Mouse (Mus musculus) kidney, postnatal 36 days (tissue): ENCODE measurements around the gene Xrcc5.

Experiments used
- DNase-seq, 2 experiments: peaks; one replicate each; pipeline ENCODE4 v3.0.0; 2021 to 2022; ENCODE audit warnings: mixed read lengths in 2 of 2

The Xrcc5 gene

DNA sequence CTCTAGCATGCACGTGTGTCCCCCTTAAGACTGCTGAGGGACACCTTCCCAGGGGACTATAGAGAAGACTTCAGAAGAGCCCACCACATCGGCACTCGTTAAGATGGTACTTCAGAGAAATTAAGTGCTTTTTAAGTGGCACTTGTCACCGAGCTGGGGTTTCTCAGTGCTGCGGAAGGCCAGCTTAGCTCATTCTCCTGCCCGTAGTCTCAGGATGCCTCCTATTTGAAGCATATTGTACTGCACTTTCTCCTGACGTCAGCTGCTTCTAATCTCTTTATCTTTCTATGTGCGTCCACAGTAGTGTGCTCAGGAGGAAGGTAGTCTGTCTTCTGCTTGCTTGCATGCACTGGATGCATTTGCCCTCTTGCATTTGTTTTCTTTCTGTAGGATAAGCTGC lies 9.2 kb downstream of the Xrcc5 start:
- DNase-seq: no peak

DNA sequence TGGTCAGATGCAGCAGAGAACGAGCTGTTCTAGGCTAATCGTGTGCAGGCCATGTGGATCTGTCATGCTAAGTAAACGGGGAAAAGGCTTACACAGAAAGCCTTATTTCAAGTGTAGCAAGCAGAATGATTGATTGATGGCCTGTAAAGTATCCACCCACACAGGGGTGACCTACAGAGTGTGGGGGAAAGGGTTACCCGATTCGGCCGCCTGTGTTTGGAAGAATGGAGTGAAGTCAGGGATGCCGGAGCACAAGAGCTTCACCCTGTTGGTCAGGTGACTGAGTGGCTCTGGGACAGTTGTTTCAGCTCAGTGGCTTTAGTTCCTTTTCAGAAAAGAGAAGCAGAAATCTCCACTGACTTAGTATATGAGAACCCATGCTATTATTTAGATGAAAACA lies 9.7 kb downstream of the Xrcc5 start:
- no peak for DNase-seq

DNA sequence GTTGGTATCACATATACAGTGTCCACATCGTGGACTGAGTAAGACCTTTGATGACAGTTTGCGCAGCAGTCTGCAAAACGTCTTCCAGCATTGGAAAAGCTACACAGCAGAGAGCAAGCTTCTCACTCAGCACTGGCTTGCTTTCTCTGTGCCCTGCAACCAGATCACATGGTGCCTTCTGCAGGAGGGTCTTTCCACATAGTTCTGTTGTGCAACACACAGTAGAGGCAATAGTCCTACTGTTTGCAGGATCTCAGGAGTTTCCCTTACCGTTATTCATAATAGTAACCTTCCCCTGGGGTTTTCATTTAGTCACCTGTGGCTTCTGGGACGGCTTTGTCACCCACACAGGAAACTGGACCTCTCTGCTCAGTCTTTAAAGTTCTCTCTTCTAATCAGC lies 13.5 kb downstream of the Xrcc5 start:
- no peak for DNase-seq

DNA sequence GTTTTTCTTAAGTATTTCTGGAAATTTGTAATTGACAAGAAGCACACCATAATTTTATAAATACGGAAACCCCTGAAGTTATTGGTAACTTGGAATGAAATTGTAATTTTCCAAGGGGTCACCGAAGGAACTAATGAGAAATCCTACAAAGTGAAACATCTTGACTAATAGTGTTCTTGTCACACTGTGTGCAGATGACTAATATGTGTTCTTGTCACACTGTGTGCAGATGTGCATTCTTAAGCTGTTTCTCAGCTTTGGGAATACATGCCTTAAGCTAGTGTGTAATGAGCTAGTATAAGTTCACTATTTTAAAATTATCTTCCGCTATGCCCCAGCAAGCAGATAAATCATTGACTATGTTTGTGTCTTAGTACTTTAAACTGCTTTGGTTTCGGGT lies 16.0 kb downstream of the Xrcc5 start:
- DNase-seq: peak in 1 of 2 experiments; percentile 24

DNA sequence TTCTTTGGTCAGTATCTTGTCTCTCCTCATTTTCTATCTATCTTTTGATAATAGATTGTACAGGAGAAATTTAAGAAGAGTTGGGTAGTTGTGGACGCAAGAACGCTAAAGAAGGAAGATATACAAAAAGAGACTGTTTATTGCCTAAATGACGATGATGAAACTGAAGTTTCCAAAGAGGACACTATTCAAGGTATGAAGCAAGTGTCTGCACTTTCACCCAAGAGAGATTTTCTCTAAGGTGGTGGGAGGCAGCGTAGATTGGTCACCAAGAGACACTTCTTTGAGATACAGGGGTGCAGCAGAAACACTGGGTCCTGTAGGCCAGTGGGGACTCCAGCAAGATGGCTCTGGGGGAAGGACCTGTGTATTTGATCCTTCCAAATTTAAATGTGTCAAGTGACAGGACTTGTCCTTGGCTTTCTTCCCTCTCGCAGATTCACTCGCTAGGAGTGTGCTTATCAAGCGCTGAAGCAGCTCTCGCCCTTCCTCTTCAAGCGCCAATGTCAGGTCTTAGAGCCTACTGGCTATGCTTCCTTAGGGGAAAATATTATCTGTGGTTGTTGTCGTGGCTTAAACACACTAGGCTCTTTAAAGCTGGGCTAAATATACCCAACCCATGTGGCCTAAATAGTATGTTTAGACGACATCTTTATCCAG lies 19.1 kb downstream of the Xrcc5 start:
- no peak for DNase-seq

DNA sequence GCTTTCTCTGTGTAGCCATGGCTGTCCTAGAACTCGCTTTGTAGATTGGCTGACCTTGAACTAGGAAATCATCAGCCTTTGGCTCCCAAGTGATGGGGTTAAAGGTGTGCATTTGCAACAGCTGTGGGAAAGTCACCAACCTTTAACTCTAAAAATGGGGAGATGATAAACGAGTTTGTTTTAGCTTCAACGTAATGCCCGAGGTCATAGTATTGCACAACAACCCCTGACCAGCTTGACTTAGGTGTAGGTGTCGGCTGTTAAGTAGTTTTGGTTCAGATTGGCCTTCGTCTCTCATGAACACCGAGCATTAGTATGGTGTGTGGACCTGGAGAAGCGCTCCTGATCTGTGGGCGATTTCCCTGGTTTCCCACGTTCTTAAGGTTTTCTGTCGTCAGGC lies 27.6 kb downstream of the Xrcc5 start:
- DNase-seq: no peak

DNA sequence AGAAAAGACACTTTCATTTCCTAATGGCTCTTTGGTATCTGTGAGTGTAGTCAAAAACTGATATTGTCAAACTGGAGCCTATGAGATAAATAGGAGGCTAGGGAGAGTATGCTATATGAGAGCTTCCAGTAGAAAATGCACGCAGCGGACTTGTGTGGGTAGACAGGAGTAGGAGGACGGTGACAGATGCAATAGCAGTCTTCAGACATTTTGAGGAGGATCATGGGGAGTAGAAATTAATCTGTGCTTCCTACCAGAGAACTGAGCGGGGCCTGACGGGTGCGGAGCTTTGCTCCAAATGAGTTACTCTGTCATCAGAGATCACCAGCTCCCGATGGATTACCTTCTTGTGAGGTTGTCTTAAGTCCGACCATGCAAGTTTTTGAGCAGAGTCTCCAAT lies 29.6 kb downstream of the Xrcc5 start:
- DNase-seq: no peak

DNA sequence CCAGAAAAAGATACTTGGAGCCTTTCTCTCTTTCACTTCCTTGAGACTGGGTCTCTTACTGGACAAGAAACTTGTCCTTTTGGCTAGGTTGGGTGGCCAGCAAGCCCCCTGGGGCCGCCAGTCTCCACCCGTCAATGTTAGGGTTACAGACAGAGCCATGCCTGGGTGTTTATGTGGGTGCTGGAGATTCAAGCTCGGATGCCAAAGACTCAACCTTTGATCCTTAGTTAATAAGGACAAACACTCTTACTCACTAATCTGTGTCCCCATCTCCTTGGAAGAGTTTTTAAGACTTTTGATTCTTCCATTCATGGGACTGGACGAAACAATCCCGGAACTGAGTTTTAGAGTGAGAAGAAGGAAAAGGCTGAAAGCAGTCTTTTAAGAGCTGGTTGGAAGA lies 31.1 kb downstream of the Xrcc5 start:
- DNase-seq: peak; percentile 20 to 35

DNA sequence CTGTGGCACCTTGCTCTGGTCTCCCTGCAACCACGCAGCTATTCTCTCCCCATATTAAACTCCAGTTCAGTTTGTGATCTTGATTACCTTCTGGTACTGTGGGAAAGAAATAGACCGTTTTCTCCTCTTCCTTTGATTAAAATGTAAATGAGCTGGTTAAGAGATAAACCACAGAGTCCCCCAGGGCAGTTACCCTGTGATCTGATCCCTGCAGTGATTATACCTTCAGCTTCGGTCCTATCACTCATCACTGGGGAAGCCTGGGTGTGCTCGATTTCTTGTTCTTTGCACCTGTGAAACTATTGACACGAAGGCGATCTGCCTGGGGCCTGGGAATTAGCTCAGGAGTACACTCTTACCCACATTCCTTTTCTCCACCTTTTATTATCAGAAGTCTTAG lies 40.7 kb downstream of the Xrcc5 start:
- DNase-seq: no peak

DNA sequence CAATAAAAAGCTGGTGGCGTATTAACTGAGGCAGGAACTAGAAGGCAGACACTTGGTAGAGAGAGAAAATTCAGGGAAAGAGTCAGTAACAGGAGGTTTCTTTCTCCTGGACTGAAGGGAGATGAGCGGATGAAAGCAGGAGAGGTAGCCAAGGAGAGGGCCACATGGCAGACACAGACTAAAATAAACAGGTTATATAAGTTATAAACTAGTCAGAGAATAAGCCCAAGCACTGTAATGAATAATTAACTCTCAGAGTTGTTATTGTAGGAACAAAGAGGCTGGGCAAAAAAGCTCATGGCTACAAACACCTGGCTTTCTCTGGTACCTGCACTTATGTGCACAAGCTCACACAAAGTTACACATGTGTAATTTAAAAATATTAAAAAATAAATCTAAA lies 47.6 kb downstream of the Xrcc5 start:
- DNase-seq: peak; percentile 17 to 41

DNA sequence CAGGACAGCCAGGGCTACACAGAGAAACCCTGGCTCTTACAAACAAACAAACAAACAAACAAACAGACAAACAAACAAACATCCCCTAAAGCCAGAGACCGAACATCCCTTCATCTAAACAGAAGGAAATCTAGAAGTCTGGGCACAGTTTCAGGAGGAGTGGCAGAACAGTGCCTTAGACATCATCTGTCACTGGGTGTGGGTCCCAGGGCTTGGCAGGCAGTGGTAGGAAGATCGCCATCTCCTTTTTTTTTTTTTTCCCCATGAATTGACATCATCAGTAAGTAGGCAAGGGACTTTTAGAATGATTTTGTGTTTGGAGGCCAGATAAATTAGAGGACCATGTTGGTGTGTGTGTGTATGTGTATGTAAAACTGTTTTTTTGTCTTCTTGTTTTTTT lies 51.0 kb downstream of the Xrcc5 start:
- no peak for DNase-seq

DNA sequence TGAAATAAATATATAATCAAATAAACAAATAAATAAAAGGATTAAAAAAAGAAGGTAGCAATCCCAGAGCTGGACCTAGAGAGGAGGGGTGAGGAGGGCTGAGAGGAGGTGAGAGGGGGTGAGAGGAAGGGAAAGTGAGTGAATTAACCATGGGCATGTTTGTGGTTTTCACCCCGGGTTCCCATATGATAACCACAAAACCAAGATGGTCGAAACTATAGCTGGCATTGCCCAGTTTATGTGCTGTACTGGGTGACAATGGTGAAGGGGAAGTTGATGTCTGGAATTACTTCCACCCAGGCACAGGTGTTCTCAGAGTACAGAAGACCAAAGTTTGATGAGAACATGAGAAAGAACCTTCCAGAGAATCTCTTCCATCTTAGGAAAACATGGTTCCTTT lies 52.2 kb downstream of the Xrcc5 start:
- DNase-seq: no peak

DNA sequence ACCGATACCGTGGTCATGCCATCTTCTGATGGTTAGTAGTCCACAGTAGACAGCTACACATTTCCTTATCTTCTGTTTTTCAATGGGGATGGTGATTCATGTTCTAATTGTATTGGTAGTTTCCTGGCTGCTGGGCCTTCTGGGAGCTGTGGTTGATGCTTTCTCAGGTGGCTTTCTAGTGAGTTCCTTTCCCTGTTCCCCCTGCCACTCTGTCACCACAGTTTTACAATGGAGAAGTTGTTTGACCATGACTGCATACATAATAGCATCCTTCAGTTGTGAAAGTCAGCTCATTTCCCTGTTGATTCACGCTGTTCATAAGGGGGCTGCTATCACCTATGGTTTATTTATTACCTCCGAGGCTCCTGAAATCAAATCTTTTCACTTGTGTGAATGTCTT lies 53.6 kb downstream of the Xrcc5 start:
- no peak for DNase-seq

DNA sequence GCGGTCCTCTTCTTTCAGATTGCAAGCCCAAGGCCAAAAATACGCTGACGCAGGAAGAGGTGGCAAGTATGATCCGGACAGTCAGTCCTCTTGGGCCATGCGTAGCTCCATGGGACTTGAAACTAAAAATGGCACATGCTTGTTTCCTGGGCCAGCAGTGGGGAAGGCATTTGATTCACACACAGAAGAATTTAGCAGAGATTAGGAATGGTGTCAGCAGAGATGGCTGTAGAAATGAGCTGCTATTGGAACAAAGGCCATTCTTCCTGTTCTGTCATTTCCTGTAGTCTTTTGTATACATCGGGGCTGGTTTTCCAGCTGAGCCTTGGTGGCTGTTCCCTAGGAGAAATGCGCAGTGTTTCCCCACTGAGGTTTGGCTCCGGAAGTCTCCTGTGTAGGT lies 57.4 kb downstream of the Xrcc5 start:
- DNase-seq: no peak

DNA sequence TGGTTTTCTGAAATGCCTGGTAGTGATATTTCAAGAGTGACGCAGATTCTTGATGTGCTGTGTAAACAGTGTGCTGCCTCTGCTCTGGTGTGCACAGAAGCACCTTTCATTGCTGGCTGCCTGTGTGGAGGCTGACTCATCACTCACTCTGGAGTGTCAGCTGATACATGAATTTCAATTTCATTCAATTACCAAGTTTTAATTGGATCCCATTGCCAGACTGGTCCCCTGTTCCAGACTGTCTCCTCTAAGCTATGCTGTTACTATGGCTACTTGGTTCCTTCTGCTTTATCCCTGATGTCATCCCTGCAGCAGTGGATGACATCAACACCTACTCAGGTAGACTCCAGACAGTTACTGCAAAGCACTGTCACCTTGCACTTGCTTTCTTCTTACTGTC lies 65.3 kb downstream of the Xrcc5 start:
- no peak for DNase-seq

DNA sequence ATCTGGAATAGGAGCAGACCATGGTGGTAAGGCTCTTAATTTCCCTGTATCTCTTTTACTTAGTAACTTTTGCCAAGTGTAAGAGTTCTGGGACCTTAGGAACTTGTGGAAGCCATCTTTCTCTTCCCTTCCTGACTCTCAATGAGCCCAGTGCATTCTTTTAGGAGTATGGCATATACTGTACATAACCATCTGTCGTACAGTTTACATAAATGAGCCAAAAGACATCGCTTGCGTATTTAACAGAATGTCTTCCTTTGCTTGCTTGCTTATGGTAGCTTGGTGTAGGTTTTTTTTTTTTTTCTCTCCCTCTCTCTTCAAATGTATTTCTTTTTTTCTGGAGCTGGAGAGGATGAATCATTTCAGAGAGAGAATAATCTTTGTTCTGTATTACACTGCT lies 65.7 kb downstream of the Xrcc5 start:
- no peak for DNase-seq

DNA sequence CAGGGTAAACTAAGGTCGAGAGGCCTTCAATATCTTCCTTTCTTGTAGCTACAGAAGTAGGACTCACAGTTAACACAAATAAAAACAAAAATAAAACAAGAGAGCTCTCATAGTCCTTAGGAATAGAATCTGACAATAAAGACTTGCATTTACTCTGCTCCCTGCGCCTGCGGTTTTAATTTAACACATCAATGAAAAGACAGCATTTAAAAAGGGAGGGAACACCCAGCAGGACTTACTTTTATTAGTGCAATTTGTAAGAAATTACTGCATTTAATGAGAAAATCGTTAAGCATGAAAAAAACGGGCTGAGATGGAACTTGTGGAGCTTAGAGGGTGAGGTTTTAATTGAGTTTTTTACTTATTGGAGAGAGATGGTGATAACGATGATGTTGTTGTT lies 66.4 kb downstream of the Xrcc5 start:
- DNase-seq: no peak

DNA sequence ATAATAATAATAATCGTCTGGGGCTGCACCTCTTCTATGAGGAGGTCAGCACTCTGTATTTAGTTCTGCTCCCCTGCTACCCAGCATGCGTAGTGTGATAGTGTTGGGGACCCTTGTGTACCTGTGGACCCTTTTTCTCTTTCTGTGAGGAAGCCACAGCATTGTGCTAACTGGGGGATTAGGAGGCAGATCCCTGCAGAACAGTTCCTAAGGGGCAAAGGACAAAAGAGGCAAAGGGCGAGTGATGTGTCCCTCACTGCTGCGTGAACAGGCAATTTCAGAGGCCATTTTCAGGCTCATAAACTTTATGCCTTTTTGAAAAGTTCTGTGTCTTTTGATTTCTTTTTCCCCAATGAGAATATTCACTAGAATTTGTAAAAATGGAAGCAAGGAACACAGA lies 66.8 kb downstream of the Xrcc5 start:
- no peak for DNase-seq

DNA sequence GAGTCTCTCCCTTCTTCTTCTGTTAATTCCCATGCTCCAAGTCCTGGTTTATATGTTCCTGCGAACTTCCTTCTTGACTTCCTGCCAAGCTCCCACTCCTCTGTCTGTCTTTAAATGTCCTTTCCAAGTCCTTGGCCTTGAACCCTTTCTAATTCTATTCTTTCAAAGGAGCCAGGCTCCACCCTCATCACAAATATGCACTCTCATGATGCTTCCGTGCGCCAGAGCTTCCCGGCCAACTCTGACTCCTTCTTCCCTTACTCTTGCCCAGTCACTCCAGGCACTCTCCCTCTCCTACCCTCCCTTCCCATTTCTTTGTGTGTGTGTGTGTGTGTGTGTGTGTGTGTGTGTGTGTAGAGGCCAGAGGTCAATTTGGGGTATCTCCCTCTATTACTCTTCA lies 70.9 kb downstream of the Xrcc5 start:
- DNase-seq: no peak

DNA sequence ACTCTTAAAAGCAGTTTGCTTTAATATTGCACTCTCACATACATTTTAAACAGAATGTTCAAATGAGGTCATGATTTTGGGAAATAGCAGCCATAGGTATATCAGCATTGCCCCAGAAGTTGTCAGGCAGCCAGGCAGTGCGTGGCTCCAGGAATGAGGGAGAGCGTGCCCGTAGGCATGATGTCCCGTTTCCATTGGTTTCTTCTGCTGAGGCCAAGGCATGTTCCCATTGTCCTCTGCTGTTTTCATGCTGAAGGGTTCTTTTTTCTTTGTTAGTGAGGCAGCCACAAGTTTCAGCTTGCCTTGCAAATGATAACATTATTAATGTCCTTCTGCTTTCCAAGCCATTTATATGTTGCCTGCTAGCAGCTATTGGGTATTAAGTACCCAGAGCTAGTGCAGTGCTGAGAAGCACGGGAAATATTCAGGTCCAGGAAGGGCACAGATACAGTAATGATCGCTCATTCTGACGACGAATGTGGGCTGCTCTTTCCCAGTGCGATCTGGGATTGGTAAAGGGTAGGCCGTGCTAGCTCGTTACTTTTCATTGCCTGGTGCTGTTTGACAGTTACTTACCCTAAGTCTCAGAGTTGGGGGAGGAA lies 72.6 kb downstream of the Xrcc5 start:
- DNase-seq: no peak

DNA sequence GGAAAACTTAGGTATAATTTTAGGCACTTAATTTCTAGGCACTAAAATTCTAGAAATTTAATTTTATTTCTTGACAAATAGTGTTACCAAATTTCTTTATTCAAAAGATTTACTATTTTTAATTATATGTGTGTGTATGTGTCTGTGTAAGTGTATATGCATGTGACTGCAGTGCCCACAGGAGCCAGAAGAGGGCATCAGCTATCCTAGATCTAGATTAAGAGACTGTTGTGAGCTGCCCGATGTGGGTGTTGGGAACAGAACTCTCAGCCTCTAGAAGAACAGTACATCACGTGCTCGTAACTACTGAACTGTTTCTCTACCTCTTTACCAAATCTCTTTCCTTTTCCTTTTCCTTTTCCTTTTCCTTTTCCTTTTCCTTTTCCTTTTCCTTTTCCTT lies 73.3 kb downstream of the Xrcc5 start:
- DNase-seq: no peak

DNA sequence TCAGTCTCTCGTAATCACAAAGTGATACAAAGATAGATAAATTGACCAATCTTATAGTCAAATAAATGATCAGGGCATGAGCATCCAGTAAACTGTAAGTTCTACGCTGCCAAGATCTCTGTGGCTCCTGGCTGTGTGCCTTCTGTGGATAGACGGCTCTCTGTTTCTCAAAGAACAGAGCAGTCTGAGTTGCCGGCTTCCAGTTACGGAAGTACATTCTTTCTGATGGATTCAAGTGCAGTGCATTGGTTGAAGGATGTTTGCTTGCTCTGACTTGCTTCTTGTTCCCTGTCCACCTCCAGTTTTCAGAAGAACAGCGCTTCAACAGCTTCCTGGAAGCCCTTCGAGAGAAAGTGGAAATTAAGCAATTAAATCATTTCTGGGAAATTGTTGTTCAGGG lies 75.8 kb downstream of the Xrcc5 start:
- no peak for DNase-seq

DNA sequence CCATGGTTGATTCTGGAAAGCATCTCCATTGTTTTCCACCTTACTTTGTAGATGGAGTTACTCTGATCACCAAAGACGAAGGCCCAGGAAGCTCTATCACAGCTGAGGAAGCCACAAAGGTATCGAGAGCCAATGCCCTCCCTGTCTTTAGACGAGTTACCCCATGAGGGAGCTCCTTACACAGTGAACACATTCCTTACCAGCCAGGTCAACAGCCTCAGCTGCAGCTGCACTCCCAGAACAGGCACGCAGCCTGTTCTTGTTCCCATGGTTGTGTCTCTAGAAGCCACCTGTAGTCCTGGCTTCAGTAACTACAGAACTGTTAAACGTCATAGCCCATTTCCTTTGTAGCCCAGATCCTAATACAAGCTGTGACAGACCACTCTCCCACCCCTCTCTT lies 76.4 kb downstream of the Xrcc5 start:
- DNase-seq: no peak

DNA sequence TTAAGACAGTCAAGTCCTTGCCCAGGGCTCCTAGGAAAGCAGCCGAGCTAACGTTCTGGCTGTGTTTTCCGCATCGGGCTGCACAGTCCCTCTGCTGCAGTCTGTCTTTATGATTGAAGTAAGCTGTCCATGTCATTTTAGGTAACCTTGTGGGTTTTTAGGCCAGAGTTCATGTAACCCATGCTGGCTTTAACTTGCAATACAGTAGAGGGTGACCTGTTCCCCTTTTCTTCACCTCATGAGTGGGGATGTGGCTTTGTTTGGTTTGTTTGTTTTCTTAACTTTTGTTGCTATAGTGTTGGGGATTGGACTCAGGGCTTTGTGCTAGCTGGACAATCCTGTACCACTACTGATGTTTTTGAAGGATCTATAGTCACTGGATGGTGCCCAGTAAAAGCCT lies 83.2 kb downstream of the Xrcc5 start:
- DNase-seq: no peak

DNA sequence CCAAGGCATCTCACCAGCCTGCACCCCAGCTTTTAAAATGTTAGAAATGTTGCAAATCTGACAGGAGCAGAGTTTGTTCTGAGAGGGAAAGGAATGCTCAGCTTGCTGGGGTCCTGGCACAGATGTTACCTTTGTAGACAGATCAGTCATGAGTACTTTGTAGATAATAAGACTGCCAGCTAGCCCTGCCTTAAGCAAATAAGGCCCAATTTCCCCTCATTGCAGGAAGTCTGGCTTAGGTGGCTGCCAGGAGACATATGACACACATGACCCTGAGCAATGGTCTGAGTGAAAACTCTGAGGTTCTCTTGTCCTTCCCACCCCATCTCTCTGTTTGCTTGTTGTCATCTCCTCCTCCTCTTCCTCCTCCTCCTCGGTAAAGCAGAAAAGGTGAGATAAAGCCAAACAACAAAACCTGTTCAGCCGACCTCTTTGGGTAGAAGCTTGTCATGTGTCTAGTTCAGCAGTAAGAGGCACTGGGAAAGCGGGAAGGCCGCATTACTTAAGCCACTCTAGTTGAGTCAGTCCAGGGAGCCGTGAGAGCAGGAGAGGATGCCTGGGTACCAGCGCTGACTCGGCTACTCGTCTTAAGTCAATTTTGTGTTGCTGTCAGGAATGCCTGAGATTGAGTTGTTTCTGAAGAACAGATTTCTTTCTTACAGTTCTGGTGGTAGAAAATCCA lies 92.6 kb downstream of the Xrcc5 start:
- no peak for DNase-seq
